Mouse (Mus musculus) lung, embryonic 14.5 days (tissue): ENCODE data around the gene Gm44503. TPM values are rescaled to one million over a fixed set of nuclear protein-coding genes. Genes with fewer than 3 reads are reported as not detected.

Source experiments
- ATAC-seq: fragments of 200-750 bp; cut with Nextera tagmentation; 2 replicates; pipeline ENCODE4 v1.8.0; 2017; ENCODE audit warnings: mild to moderate bottlenecking, moderate TSS enrichment, moderate library complexity; ENCODE audit not compliant: insufficient read depth
- DNase-seq: peaks from one replicate; pipeline ENCODE4 v3.0.0-alpha.2; 2015
- H3K27ac ChIP-seq: fragments of 300-500 bp; sonication (generic); 2 replicates; pipeline ENCODE4 v1.5.1; 2014; ENCODE audit warnings: low read depth, mild to moderate bottlenecking, moderate library complexity
- H3K27me3 ChIP-seq: fragments of 300-500 bp; sonication (generic); 2 replicates; pipeline ENCODE4 v1.6.1; 2014; ENCODE audit warnings: low read length, control low read depth; ENCODE audit not compliant: insufficient read depth
- H3K36me3 ChIP-seq: fragments of 300-500 bp; sonication (generic); 2 replicates; pipeline ENCODE4 v1.6.1; 2014; ENCODE audit warnings: control low read depth; ENCODE audit not compliant: insufficient read depth
- H3K4me1 ChIP-seq: fragments of 300-500 bp; sonication (generic); 2 replicates; pipeline ENCODE4 v1.6.1; 2014; ENCODE audit warnings: antibody characterized with exemption, control low read depth; ENCODE audit not compliant: insufficient read depth
- H3K4me2 ChIP-seq: fragments of 300-500 bp; sonication (generic); 2 replicates; pipeline ENCODE4 v1.6.1; 2014; ENCODE audit warnings: mild to moderate bottlenecking
- H3K4me3 ChIP-seq: fragments of 300-500 bp; sonication (generic); 2 replicates; pipeline ENCODE4 v1.5.1; 2014; ENCODE audit warnings: low read depth, low read length
- H3K9ac ChIP-seq: fragments of 300-500 bp; sonication (generic); 2 replicates; pipeline ENCODE4 v1.6.1; 2014
- H3K9me3 ChIP-seq: fragments of 300-500 bp; sonication (generic); 2 replicates; pipeline ENCODE4 v1.6.1; 2016; ENCODE audit warnings: low read depth, low read length, control low read depth
- CTCF ChIP-seq: IDR thresholded peaks from 2 replicates; pipeline ENCODE4 v1.5.1; 2016; ENCODE audit warnings: antibody characterized with exemption, low read depth
- WGBS: fragments of 180-500 bp; shearing (Covaris S2); extraction: QIAGEN DNeasy Blood & Tissue Kit; methylation state at CpG from one replicate; pipeline ENCODE4 v1.1.7; 2014; 5-methylcytosine and 5-hydroxymethylcytosine counted together
- polyA plus RNA-seq: library from polyadenylated mRNA; unstranded; fragments of >200 nt; fragmentation: Nextera tagmentation; extraction: Ambion mirVana; gene quantifications from 2 replicates; pipeline ENCODE4 v1.2.1, GENCODE M21; 2014

The Gm44503 gene
- polyA plus RNA-seq, 1 experiment from 2014 or later: not detected

GRCm38 (mm10) chr9:73044146-73045079, 85.8 kb downstream of the Gm44503 start, which contains the start of gene Rab27a:
Rab27a (plus strand) TSS chr9:73044854.
- Histone ChIP-seq H3K4me3 (peak within 1 kb of the TSS; percentile 48), H3K27me3 (no peaks in the 10 kb centered on the region), H3K36me3 (no peaks in the 10 kb centered on the region), H3K4me2 (peak within 1 kb of the TSS; percentile 94), H3K27ac (no peak within 1 kb of the TSS), H3K4me1 (0 out of 2 replicates have a peak, but pooled peaks cover 5% of the 10 kb centered on the region), H3K9me3 (no peaks in the 10 kb centered on the region), H3K9ac (peak within 1 kb of the TSS; percentile 61)
- ATAC-seq (peak; percentile 70), DNase-seq (peak; percentile 93)
- WGBS: under 1% methylated on average over 41 of the region's 41 CpGs
- peak; percentile 92 for TF ChIP-seq CTCF

- no peaks in the 10 kb centered on the region for H3K9me3 ChIP-seq
- 10% methylated on average over 7 of the region's 7 CpGs for WGBS
- peak; percentile 13 for DNase-seq
Observed at GRCm38 (mm10) chr9:73045204-73045603, 86.6 kb downstream of the Gm44503 start.

GRCm38 (mm10) chr9:73045711-73046110, 87.1 kb downstream of the Gm44503 start:
- no peak for ATAC-seq
- H3K27me3 ChIP-seq: no peaks in the 10 kb centered on the region
- peak overlapping the region; percentile 48; the same call in 1 of the 2 replicates for H3K4me3 ChIP-seq
- no peak for DNase-seq
- H3K9ac ChIP-seq: 0 out of 2 replicates have a peak overlapping the region, but pooled peaks have one; percentile 61
- H3K4me1 ChIP-seq: 0 out of 2 replicates have a peak, but pooled peaks cover 5% of the 10 kb centered on the region
- no peaks in the 10 kb centered on the region for H3K36me3 ChIP-seq
- no peak for TF ChIP-seq CTCF
- no peak overlapping the region for H3K27ac ChIP-seq
- no peaks in the 10 kb centered on the region for H3K9me3 ChIP-seq
- WGBS: 73% methylated on average over 10 of the region's 10 CpGs
- H3K4me2 ChIP-seq: peak overlapping the region; percentile 94

More at GRCm38 (mm10) chr9:73045204-73045603, 86.6 kb downstream of the Gm44503 start:
- no peaks in the 10 kb centered on the region for H3K27me3 ChIP-seq
- 0 out of 2 replicates have a peak, but pooled peaks have one; percentile 12 for ATAC-seq
- TF ChIP-seq CTCF: no peak
- H3K4me1 ChIP-seq: 0 out of 2 replicates have a peak, but pooled peaks cover 5% of the 10 kb centered on the region
- peak overlapping the region; percentile 48 for H3K4me3 ChIP-seq
- H3K4me2 ChIP-seq: peak overlapping the region; percentile 94
- H3K9ac ChIP-seq: peak overlapping the region; percentile 61
- H3K36me3 ChIP-seq: no peaks in the 10 kb centered on the region
- no peak overlapping the region for H3K27ac ChIP-seq

GRCm38 (mm10) chr9:73047906-73048305, 89.3 kb downstream of the Gm44503 start:
- H3K9ac ChIP-seq: no peak overlapping the region
- no peak for DNase-seq
- no peak for ATAC-seq
- 85% methylated on average over 2 of the region's 2 CpGs for WGBS
- no peak overlapping the region for H3K4me3 ChIP-seq
- H3K27me3 ChIP-seq: no peaks in the 10 kb centered on the region
- H3K27ac ChIP-seq: no peak overlapping the region
- TF ChIP-seq CTCF: no peak
- no peaks in the 10 kb centered on the region for H3K36me3 ChIP-seq
- 0 out of 2 replicates have a peak, but pooled peaks cover 5% of the 10 kb centered on the region for H3K4me1 ChIP-seq
- H3K9me3 ChIP-seq: no peaks in the 10 kb centered on the region
- no peak overlapping the region for H3K4me2 ChIP-seq

GRCm38 (mm10) chr9:73048927-73049326, 90.3 kb downstream of the Gm44503 start:
- Histone ChIP-seq H3K27ac (no peak overlapping the region), H3K27me3 (no peaks in the 10 kb centered on the region), H3K36me3 (no peaks in the 10 kb centered on the region), H3K4me1 (0 out of 2 replicates have a peak, but pooled peaks cover 5% of the 10 kb centered on the region), H3K4me3 (no peak overlapping the region), H3K4me2 (no peak overlapping the region), H3K9ac (no peak overlapping the region), H3K9me3 (no peaks in the 10 kb centered on the region)
- no peak for DNase-seq
- TF ChIP-seq CTCF: no peak
- ATAC-seq: no peak
- 13% methylated on average over 4 of the region's 4 CpGs for WGBS

- Histone ChIP-seq H3K27ac (no peak overlapping the region), H3K9me3 (no peaks in the 10 kb centered on the region), H3K27me3 (no peaks in the 10 kb centered on the region), H3K4me3 (no peak overlapping the region), H3K4me1 (0 out of 2 replicates have a peak, but pooled peaks cover 4% of the 10 kb centered on the region), H3K4me2 (no peak overlapping the region), H3K36me3 (no peaks in the 10 kb centered on the region), H3K9ac (no peak overlapping the region)
- no peak for TF ChIP-seq CTCF
- WGBS: 26% methylated on average over 5 of the region's 5 CpGs
- peak; percentile 71 for DNase-seq
- ATAC-seq: peak; percentile 43; the same call in 1 of the 2 replicates
Observed at GRCm38 (mm10) chr9:73049833-73050232, 91.2 kb downstream of the Gm44503 start.

GRCm38 (mm10) chr9:73050606-73051005, 92.0 kb downstream of the Gm44503 start:
- ATAC-seq: no peak
- Histone ChIP-seq H3K4me3 (no peak overlapping the region), H3K36me3 (no peaks in the 10 kb centered on the region), H3K9me3 (no peaks in the 10 kb centered on the region), H3K4me1 (no peaks in the 10 kb centered on the region), H3K27ac (no peak overlapping the region), H3K27me3 (no peaks in the 10 kb centered on the region), H3K4me2 (no peak overlapping the region), H3K9ac (no peak overlapping the region)
- WGBS: 62% methylated on average over 8 of the region's 8 CpGs
- no peak for DNase-seq
- no peak for TF ChIP-seq CTCF
